7 mouse cellular contexts compared by ENCODE assay signal in genomic region chr11:95040491-95041138, GRCm38 (mm10). TPM values are rescaled to one million over a fixed set of nuclear protein-coding genes. Genes with fewer than 3 reads are reported as not detected.
DNase-seq lines count a peak whose midpoint lies in the region; ATAC-seq and TF ChIP-seq lines count a peak whose summit lies in the region.

No protein-coding gene starts in this region.

- H3K4me1 ChIP-seq in cerebellum, adult 2 months (ENCODE audit: control insufficient read depth, insufficient read depth, low read length): peaks cover 38% of the 10 kb centered on the region
- H3K4me1 ChIP-seq in hindbrain, embryonic 13.5 days (replicated peaks): peaks cover 26% of the 10 kb centered on the region
- peaks cover 23% of the 10 kb centered on the region for H3K4me1 ChIP-seq in small intestine, adult 2 months (ENCODE audit: control insufficient read depth, insufficient read depth, insufficient read length, low read length)

- H3K36me3 ChIP-seq in hindbrain, embryonic 13.5 days: peaks cover 14% of the 10 kb centered on the region
- H3K36me3 ChIP-seq in small intestine, adult 2 months (ENCODE audit: control insufficient read depth, insufficient read depth, low read length): peaks cover 40% of the 10 kb centered on the region

- no peaks in the 10 kb centered on the region for H3K9me3 ChIP-seq in hindbrain, embryonic 13.5 days

- DNase-seq in adrenal gland, adult (ENCODE audit: inconsistent age in 2 of 2, low spot score in 1 of 2): peak; percentile 66 to 88
- peak; percentile 87 for DNase-seq in cerebellum, adult 2 months
- peak; percentile 31 for DNase-seq in forelimb bud, embryonic 11.5 days (ENCODE audit: low read depth, low spot score)
- DNase-seq in left cerebral cortex, postnatal 4 days: peak; percentile 77

- no peak for TF ChIP-seq POLR2A in cerebellum, adult 2 months (IDR thresholded peaks at IDR 0.05; ENCODE audit: borderline replicate concordance, insufficient read depth, low read length)
- peak; percentile 57; the same call in 1 of the 2 replicates for TF ChIP-seq POLR2A in small intestine, adult 2 months (IDR thresholded peaks at IDR 0.05; ENCODE audit: low read depth, low read length)

- H3K27ac ChIP-seq in cerebellum, adult 2 months (ENCODE audit: insufficient read depth, low read length): peak overlapping the region; percentile 100
- H3K27ac ChIP-seq in hindbrain, embryonic 13.5 days: peak overlapping the region; percentile 75
- peak overlapping the region; percentile 92 for H3K27ac ChIP-seq in small intestine, adult 2 months (ENCODE audit: insufficient read depth, low read depth, low read length)

- no peaks in the 10 kb centered on the region for H3K27me3 ChIP-seq in cerebellum, adult 2 months (ENCODE audit: control insufficient read depth, insufficient read depth, low read length)
- H3K27me3 ChIP-seq in hindbrain, embryonic 13.5 days: peaks cover 15% of the 10 kb centered on the region; the same call in 1 of the 2 replicates
- no peaks in the 10 kb centered on the region for H3K27me3 ChIP-seq in small intestine, adult 2 months (ENCODE audit: control insufficient read depth, insufficient read depth, low read length)

- ATAC-seq in hindbrain, embryonic 13.5 days (ENCODE audit: low FRiP score): peak; percentile 30
- ATAC-seq in megakaryocyte progenitor cell, adult 5-6 weeks (replicated peaks; ENCODE audit: poor library complexity): 0 out of 2 replicates have a peak, but pooled peaks have one; percentile 4

- under 1% methylated on average over 20 of the region's 20 CpGs for WGBS in cerebellum, adult 2 months
- WGBS in hindbrain, embryonic 13.5 days: 1% methylated on average over 20 of the region's 20 CpGs
- under 1% methylated on average over 20 of the region's 20 CpGs for WGBS in small intestine, adult 2 months

- intact Hi-C loops in left cerebral cortex, postnatal 4 days (cut with DNase I): loop anchor here (10.0 kb wide), 1 partner anchor 214 kb away; no protein-coding TSS in a partner anchor

- no peak for TF ChIP-seq CTCF in cerebellum, adult 2 months (IDR thresholded peaks at IDR 0.05; ENCODE audit: borderline replicate concordance, insufficient read depth, low read depth, low read length)
- TF ChIP-seq CTCF in small intestine, adult 2 months (IDR thresholded peaks at IDR 0.05; ENCODE audit: extremely low read depth, insufficient read length, insufficient replicate concordance, low read depth, low read length): no peak

- peak overlapping the region; percentile 82 for H3K9ac ChIP-seq in hindbrain, embryonic 13.5 days

- peak overlapping the region; percentile 80 for H3K4me3 ChIP-seq in cerebellum, adult 2 months (replicated peaks; ENCODE audit: insufficient read depth, low read depth, low read length)
- peak overlapping the region; percentile 78 for H3K4me3 ChIP-seq in hindbrain, embryonic 13.5 days
- H3K4me3 ChIP-seq in small intestine, adult 2 months (ENCODE audit: low read depth, low read length): peak overlapping the region; percentile 70

- peak overlapping the region; percentile 83 for H3K4me2 ChIP-seq in hindbrain, embryonic 13.5 days

RNA-seq across cellular contexts. Expression of gene Pdk2, which starts 0.5 kb away (rescaled TPM):
- 219 and 247 TPM in 2 replicates for polyA plus RNA-seq in cerebellum, adult 2 months (2012; rRNA removed)
- polyA plus RNA-seq in hindbrain, embryonic 13.5 days (2015; fragmentation: Nextera tagmentation; extraction: Ambion mirVana): 24.2 and 25.5 TPM in 2 replicates
- 10 to 100 TPM; 21.4 to 22.2 TPM for total RNA-seq in left cerebral cortex, postnatal 4 days (2021)
- 4.2 and 4.8 TPM in 2 replicates for total RNA-seq in megakaryocyte progenitor cell, adult 5-6 weeks (2015)
- 0.71 and 1.4 TPM in 2 replicates for total RNA-seq in megakaryocyte progenitor cell, adult 5-6 weeks (2017)
- 67.7 and 167 TPM in 2 replicates for polyA plus RNA-seq in small intestine, adult 2 months (2012; rRNA removed)

RNA-seq across cellular contexts. Expression of gene Samd14, which starts 30.9 kb away (rescaled TPM):
- 80.7 and 89.4 TPM in 2 replicates for polyA plus RNA-seq in cerebellum, adult 2 months (2012; rRNA removed)
- 132 and 142 TPM in 2 replicates for polyA plus RNA-seq in hindbrain, embryonic 13.5 days (2015; fragmentation: Nextera tagmentation; extraction: Ambion mirVana)
- 100 to 1,000 TPM; 173 to 176 TPM for total RNA-seq in left cerebral cortex, postnatal 4 days (2021)
- 2.3 and 6.1 TPM in 2 replicates for total RNA-seq in megakaryocyte progenitor cell, adult 5-6 weeks (2015)
- total RNA-seq in megakaryocyte progenitor cell, adult 5-6 weeks (2017): 0.92 and 2.6 TPM in 2 replicates
- polyA plus RNA-seq in small intestine, adult 2 months (2012; rRNA removed): 3.3 and 7.2 TPM in 2 replicates

RNA-seq across cellular contexts. Expression of gene Itga3, which starts 36.0 kb away (rescaled TPM):
- 49.4 and 55.5 TPM in 2 replicates for polyA plus RNA-seq in cerebellum, adult 2 months (2012; rRNA removed)
- polyA plus RNA-seq in hindbrain, embryonic 13.5 days (2015; fragmentation: Nextera tagmentation; extraction: Ambion mirVana): 10.3 and 11.4 TPM in 2 replicates
- total RNA-seq in left cerebral cortex, postnatal 4 days (2021): 10 to 100 TPM; 20.3 to 20.5 TPM
- total RNA-seq in megakaryocyte progenitor cell, adult 5-6 weeks (2015): 1.1 TPM in 1 of 2 replicates, not detected in the other
- 0.03 TPM in 1 of 2 replicates, not detected in the other for total RNA-seq in megakaryocyte progenitor cell, adult 5-6 weeks (2017)
- 91.0 and 156 TPM in 2 replicates for polyA plus RNA-seq in small intestine, adult 2 months (2012; rRNA removed)

RNA-seq across cellular contexts. Expression of gene Ppp1r9b, which starts 49.8 kb away (rescaled TPM):
- polyA plus RNA-seq in cerebellum, adult 2 months (2012; rRNA removed): 149 and 153 TPM in 2 replicates
- polyA plus RNA-seq in hindbrain, embryonic 13.5 days (2015; fragmentation: Nextera tagmentation; extraction: Ambion mirVana): 16.9 and 17.3 TPM in 2 replicates
- total RNA-seq in left cerebral cortex, postnatal 4 days (2021): 100 to 1,000 TPM; 273 to 276 TPM
- total RNA-seq in megakaryocyte progenitor cell, adult 5-6 weeks (2015): 43.9 and 46.6 TPM in 2 replicates
- total RNA-seq in megakaryocyte progenitor cell, adult 5-6 weeks (2017): 81.9 and 107 TPM in 2 replicates
- 17.0 and 29.4 TPM in 2 replicates for polyA plus RNA-seq in small intestine, adult 2 months (2012; rRNA removed)

Comparison
In these comparisons a context has a peak if more than half of its experiments do, and no peak if none do; other contexts are left out.
1. Peak in every context shown above with its lines: DNase-seq, ATAC-seq, H3K4me3 ChIP-seq and H3K27ac ChIP-seq.
2. DNase-seq: peak in every context shown above with its lines; median percentile 87 in cerebellum, adult 2 months; 77 in adrenal gland, adult; 77 in left cerebral cortex, postnatal 4 days; 31 in forelimb bud, embryonic 11.5 days.